Mouse (Mus musculus): Measurements from ENCODE around the gene Klhl31.

DNA sequence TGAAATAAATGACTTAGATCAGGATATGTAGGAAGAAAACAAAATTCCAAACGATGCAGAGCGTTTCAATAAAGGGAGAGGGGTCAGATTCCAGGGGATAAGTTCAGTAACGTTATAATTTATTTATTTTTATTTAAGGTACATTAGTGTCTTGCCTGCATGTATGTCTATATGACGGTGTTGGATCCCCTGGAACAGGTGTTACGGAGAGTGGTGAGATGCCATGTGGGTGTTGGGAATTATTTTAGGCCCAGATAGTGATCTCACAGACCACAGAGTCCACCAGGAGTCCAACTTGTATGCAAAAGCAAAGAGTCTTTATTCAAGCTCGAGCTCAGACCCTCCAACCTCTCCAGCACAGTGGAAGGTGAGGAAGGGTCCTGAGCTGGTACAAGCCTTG is 16.2 kb upstream of the Klhl31 start:
- TF ChIP-seq CTCF (IDR thresholded peaks at IDR 0.05; ENCODE audit: borderline replicate concordance, control insufficient read depth, extremely low read depth, insufficient read depth, low read length, poor library complexity) (no peak), POLR2A (IDR thresholded peaks at IDR 0.05; ENCODE audit: control insufficient read depth, extremely low read depth, insufficient read depth, low read length, poor library complexity) (no peak)

Data from thymus, adult 2 months (tissue).